Mouse (Mus musculus) activated CD4-positive, CD25-positive, alpha-beta regulatory T cell, adult 4 months (primary cell): Measurements from ENCODE around the gene Slc25a51. TPM values are rescaled to one million over a fixed set of nuclear protein-coding genes. Genes with fewer than 3 reads are reported as not detected.

Experiments used
- ATAC-seq: one replicate; pipeline ENCODE4 v1.8.0; 2017
- polyA plus RNA-seq, 2 experiments: library from polyadenylated mRNA; unstranded; fragments of 100-300 nt; shearing (Covaris generic); gene quantifications; one replicate each; pipeline ENCODE4 v1.2.1; 2017

Gene Slc25a51
- polyA plus RNA-seq, 2 experiments from 2014 or later, result 35.3 to 49.7 TPM

- ATAC-seq, result no peak
These were observed 14.8 kb upstream of the Slc25a51 start for GRCm38 (mm10) chr4:45423406-45423805.

- no peak for ATAC-seq
These were observed 14.1 kb upstream of the Slc25a51 start for GRCm38 (mm10) chr4:45422640-45423039.

GRCm38 (mm10) chr4:45421519-45422260, 13.1 kb upstream of the Slc25a51 start:
- ATAC-seq, result no peak

GRCm38 (mm10) chr4:45420733-45421132, 12.2 kb upstream of the Slc25a51 start:
- ATAC-seq, result no peak

- no peak for ATAC-seq
These were observed 10.5 kb upstream of the Slc25a51 start for GRCm38 (mm10) chr4:45419051-45419450.

GRCm38 (mm10) chr4:45418229-45418950, 9.8 kb upstream of the Slc25a51 start:
- peak; percentile 86 for ATAC-seq

- no peak for ATAC-seq
These were observed 7.7 kb upstream of the Slc25a51 start for GRCm38 (mm10) chr4:45416314-45416713.

- no peak for ATAC-seq
These were observed 5.2 kb upstream of the Slc25a51 start for GRCm38 (mm10) chr4:45413674-45414338.

GRCm38 (mm10) chr4:45412433-45413192, 4.0 kb upstream of the Slc25a51 start:
- no peak for ATAC-seq

- no peak for ATAC-seq
These were observed 2.7 kb upstream of the Slc25a51 start for GRCm38 (mm10) chr4:45411181-45411790.

GRCm38 (mm10) chr4:45409270-45409669, 704 bp upstream of the Slc25a51 start:
- peak; percentile 58 for ATAC-seq

- no peak for ATAC-seq
These were observed 747 bp downstream of the Slc25a51 start for GRCm38 (mm10) chr4:45407703-45408334.

- ATAC-seq, result no peak
These were observed 1.4 kb downstream of the Slc25a51 start for GRCm38 (mm10) chr4:45407001-45407702.

- ATAC-seq, result no peak
These were observed 2.2 kb downstream of the Slc25a51 start for GRCm38 (mm10) chr4:45406397-45406796.

- no peak for ATAC-seq
These were observed 3.3 kb downstream of the Slc25a51 start for GRCm38 (mm10) chr4:45405315-45405714.

- ATAC-seq, result no peak
These were observed 4.5 kb downstream of the Slc25a51 start for GRCm38 (mm10) chr4:45404086-45404485.

GRCm38 (mm10) chr4:45403499-45403878, 5.1 kb downstream of the Slc25a51 start:
- no peak for ATAC-seq

- ATAC-seq, result peak; percentile 54
These were observed 5.6 kb downstream of the Slc25a51 start for GRCm38 (mm10) chr4:45402878-45403498.

GRCm38 (mm10) chr4:45402281-45402680, 6.3 kb downstream of the Slc25a51 start:
- no peak for ATAC-seq

GRCm38 (mm10) chr4:45399421-45400210, 8.9 kb downstream of the Slc25a51 start:
- ATAC-seq, result no peak
